ENCODE assay signal across 8 mouse cellular contexts in the genomic region with DNA sequence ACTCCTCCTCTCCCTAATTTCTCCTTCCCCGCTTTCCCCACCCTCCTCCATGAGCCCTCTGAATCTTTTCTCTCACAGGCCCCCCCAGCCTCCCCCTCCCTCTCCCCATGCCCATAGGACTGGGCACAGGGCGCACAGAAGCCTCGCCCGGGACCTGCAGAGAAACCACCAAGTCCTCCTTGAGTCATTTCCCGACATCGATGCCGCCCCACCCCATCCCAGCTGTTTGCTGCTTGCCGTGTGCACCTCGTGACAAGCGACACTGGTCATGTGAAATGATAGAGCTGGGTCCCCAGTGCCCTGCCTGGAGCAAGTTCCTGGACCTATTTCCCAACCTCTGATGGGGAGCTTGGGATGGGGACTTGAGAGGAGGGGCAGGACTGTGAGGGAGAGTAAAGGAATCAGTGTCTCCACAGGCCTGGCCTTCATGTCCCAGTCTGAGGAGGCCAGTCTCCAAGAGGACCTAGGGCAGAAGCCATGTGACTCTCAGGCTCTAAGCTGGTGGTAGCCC. TPM values are rescaled to one million over a fixed set of nuclear protein-coding genes. Genes with fewer than 3 reads are reported as not detected.
DNase-seq lines count a peak whose midpoint lies in the region; ATAC-seq and TF ChIP-seq lines count a peak whose summit lies in the region.

No protein-coding gene starts in this region.

- H3ac ChIP-seq in C2C12 (ENCODE audit: control insufficient read depth, insufficient read length, low read depth), result peak overlapping the region; percentile 33

- H3K79me3 ChIP-seq in C2C12 (ENCODE audit: low read depth), result peaks cover 48% of the 10 kb centered on the region

- WGBS in forebrain, embryonic 15.5 days, result 33% methylated on average over 10 of the region's 10 CpGs
- WGBS in lung, embryonic 14.5 days, result 48% methylated on average over 10 of the region's 10 CpGs
- WGBS in neural tube, embryonic 11.5 days, result 71% methylated on average over 10 of the region's 10 CpGs

- peak overlapping the region; percentile 64 for H3K27ac ChIP-seq in forebrain, embryonic 15.5 days (replicated peaks)
- peak overlapping the region; percentile 82; the same call in 1 of the 2 replicates for H3K27ac ChIP-seq in lung, embryonic 14.5 days (ENCODE audit: low read depth)
- peak overlapping the region; percentile 72 for H3K27ac ChIP-seq in neural tube, embryonic 11.5 days (ENCODE audit: low read depth, low read length)

- H3K9me3 ChIP-seq in forebrain, embryonic 15.5 days, result no peaks in the 10 kb centered on the region
- H3K9me3 ChIP-seq in lung, embryonic 14.5 days (ENCODE audit: low read depth, low read length), result no peaks in the 10 kb centered on the region
- H3K9me3 ChIP-seq in neural tube, embryonic 11.5 days (ENCODE audit: control insufficient read depth, low read length), result no peaks in the 10 kb centered on the region

- H3K4me1 ChIP-seq in forebrain, embryonic 15.5 days, result peaks cover 35% of the 10 kb centered on the region
- peaks cover 27% of the 10 kb centered on the region for H3K4me1 ChIP-seq in lung, embryonic 14.5 days (ENCODE audit: insufficient read depth)
- H3K4me1 ChIP-seq in neural tube, embryonic 11.5 days (ENCODE audit: control insufficient read depth, insufficient read depth, low read length), result peaks cover 24% of the 10 kb centered on the region

- H3K4me2 ChIP-seq in forebrain, embryonic 15.5 days (replicated peaks), result no peak overlapping the region
- no peak overlapping the region for H3K4me2 ChIP-seq in lung, embryonic 14.5 days
- H3K4me2 ChIP-seq in neural tube, embryonic 11.5 days (ENCODE audit: low read depth), result no peak overlapping the region

- DNase-seq in NIH3T3 (ENCODE audit: low read depth), result peak; percentile 63
- DNase-seq in lung, embryonic 14.5 days, result peak; percentile 36
- DNase-seq in neural tube, embryonic 11.5 days (ENCODE audit: low spot score), result peak; percentile 35
- DNase-seq in frontal cortex, postnatal 25 days (ENCODE audit: low spot score in 2 of 2), result no peak
- no peak for DNase-seq in cerebellum, adult 18-20 months

- peak; percentile 55 for ATAC-seq in forebrain, embryonic 15.5 days (replicated peaks)
- ATAC-seq in hematopoietic stem cell, adult 5-6 weeks (replicated peaks in 1 of 2; ENCODE audit: insufficient read depth in 1 of 2, low FRiP score in 2 of 2, low TSS enrichment in 1 of 2, low read depth in 1 of 2, poor library complexity in 2 of 2, severe bottlenecking in 2 of 2), result peak; percentile 55 to 71
- peak; percentile 16; the same call in 1 of the 2 replicates for ATAC-seq in lung, embryonic 14.5 days (ENCODE audit: insufficient read depth)
- ATAC-seq in neural tube, embryonic 11.5 days (ENCODE audit: insufficient read depth, low FRiP score, low TSS enrichment), result no peak

- no peak overlapping the region for H3K4me3 ChIP-seq in C2C12 (ENCODE audit: insufficient read depth, poor library complexity, severe bottlenecking)
- no peak overlapping the region for H3K4me3 ChIP-seq in forebrain, embryonic 15.5 days
- H3K4me3 ChIP-seq in lung, embryonic 14.5 days (ENCODE audit: low read depth, low read length), result no peak overlapping the region
- no peak overlapping the region for H3K4me3 ChIP-seq in neural tube, embryonic 11.5 days (ENCODE audit: low read depth, low read length)

- TF ChIP-seq CTCF in C2C12 (IDR thresholded peaks at IDR 0.05; ENCODE audit: control insufficient read depth, insufficient read depth, insufficient read length), result no peak
- no peak for TF ChIP-seq CTCF in lung, embryonic 14.5 days (IDR thresholded peaks at IDR 0.05; ENCODE audit: low read depth)

- H3K9ac ChIP-seq in forebrain, embryonic 15.5 days (replicated peaks), result no peak overlapping the region
- H3K9ac ChIP-seq in lung, embryonic 14.5 days, result no peak overlapping the region
- no peak overlapping the region; the same call in 1 of the 2 replicates for H3K9ac ChIP-seq in neural tube, embryonic 11.5 days (ENCODE audit: low read length)

- H3K36me3 ChIP-seq in C2C12 (ENCODE audit: control insufficient read depth, insufficient read depth), result peaks cover 26% of the 10 kb centered on the region
- no peaks in the 10 kb centered on the region for H3K36me3 ChIP-seq in forebrain, embryonic 15.5 days
- H3K36me3 ChIP-seq in lung, embryonic 14.5 days (ENCODE audit: insufficient read depth), result peaks cover 7% of the 10 kb centered on the region; the same call in 1 of the 2 replicates
- no peaks in the 10 kb centered on the region for H3K36me3 ChIP-seq in neural tube, embryonic 11.5 days (ENCODE audit: control insufficient read depth, insufficient read depth, low read length)

- H3K27me3 ChIP-seq in C2C12 (ENCODE audit: control insufficient read depth, insufficient read depth, insufficient read length), result no peaks in the 10 kb centered on the region
- no peaks in the 10 kb centered on the region for H3K27me3 ChIP-seq in forebrain, embryonic 15.5 days
- no peaks in the 10 kb centered on the region for H3K27me3 ChIP-seq in lung, embryonic 14.5 days (ENCODE audit: insufficient read depth, low read length)
- H3K27me3 ChIP-seq in neural tube, embryonic 11.5 days (ENCODE audit: control insufficient read depth, insufficient read depth, low read length), result no peaks in the 10 kb centered on the region

- H3K79me2 ChIP-seq in C2C12 (ENCODE audit: control insufficient read depth, insufficient read depth), result peaks cover 84% of the 10 kb centered on the region

TF ChIP-seq in C2C12, 6 proteins besides CTCF, POLR2A, EP300 and RAD21:
- no peak for TF ChIP-seq MYOG (IDR thresholded peaks at IDR 0.05; ENCODE audit: control insufficient read depth, extremely low read depth, insufficient read length)
- no peak for TF ChIP-seq FOSL1 (IDR thresholded peaks at IDR 0.05; ENCODE audit: insufficient read depth, low read length, poor library complexity, severe bottlenecking)
- peak; percentile 56 for TF ChIP-seq MAX (IDR thresholded peaks at IDR 0.05)
- peak; percentile 81 for TF ChIP-seq USF1 (IDR thresholded peaks at IDR 0.05; ENCODE audit: low read depth)
- TF ChIP-seq CEBPB (IDR thresholded peaks at IDR 0.05; ENCODE audit: low read depth), result no peak
- peak; percentile 92 for TF ChIP-seq MYOD1 (IDR thresholded peaks at IDR 0.05; ENCODE audit: control insufficient read depth, insufficient read length, low read depth)

RNA-seq across cellular contexts. Expression of gene Rasa3, which starts 53.4 kb away (rescaled TPM):
- 67.0 TPM for polyA plus RNA-seq in C2C12 (2012; fragmentation: generic; extraction: Trizol)
- 22.1 and 23.4 TPM in 2 replicates for polyA plus RNA-seq in forebrain, embryonic 15.5 days (2015; fragmentation: Nextera tagmentation; extraction: Ambion mirVana)
- total RNA-seq in hematopoietic stem cell, adult 5-6 weeks (2017), result 104 and 131 TPM in 2 replicates
- polyA plus RNA-seq in lung, embryonic 14.5 days (2014; fragmentation: Nextera tagmentation; extraction: Ambion mirVana), result 41.7 and 48.1 TPM in 2 replicates
- polyA plus RNA-seq in neural tube, embryonic 11.5 days (2014; fragmentation: Nextera tagmentation; extraction: Ambion mirVana), result 30.5 and 31.3 TPM in 2 replicates

Comparison
In these comparisons a context has a peak if more than half of its experiments do, and no peak if none do; other contexts are left out.
1. DNase-seq: peak in NIH3T3 (single experiment), lung, embryonic 14.5 days (single experiment) and neural tube, embryonic 11.5 days (single experiment); none in frontal cortex, postnatal 25 days (0 of 2) and cerebellum, adult 18-20 months (0 of 2).
2. Peak in every context shown above with its lines, with median percentiles within 50 percentile points of each other: H3K27ac ChIP-seq.